Mouse (Mus musculus): ENCODE measurements at regions not wholly inside any gene's neighbourhood (a gene's known extent, or its start where the extent isn't known, plus 50 kb on each side); places are given as distances from the start of the nearest gene placed in this dataset.
A peak's percentile ranks its signal among the peaks of the same experiment; 100 is the strongest.

DNA sequence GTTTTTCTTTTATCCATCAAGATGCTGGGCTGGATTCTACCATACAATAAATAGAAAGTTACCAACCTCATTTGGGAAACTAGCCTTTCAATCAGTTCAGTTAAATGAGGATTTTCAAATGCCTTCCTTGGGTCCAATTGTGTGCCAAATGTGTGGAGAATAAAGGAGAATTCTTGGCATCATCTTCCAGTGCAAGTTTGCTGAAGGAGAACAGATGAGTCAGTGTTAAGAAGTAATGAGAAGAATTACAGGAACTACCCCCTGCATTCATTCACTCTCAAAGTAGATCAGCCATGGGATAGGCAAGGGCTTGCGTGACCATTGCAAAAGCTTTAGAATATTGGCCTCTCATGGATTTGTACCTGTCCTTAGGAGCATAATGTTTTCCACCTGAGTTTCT is 193.4 kb upstream of the Man1a start:
- H3K36me3 ChIP-seq (replicated peaks in 1 of 2; ENCODE audit: control insufficient read depth in 1 of 2, insufficient read depth in 1 of 2, low read length in 1 of 2): no peaks in the 10 kb centered on the region
- H3K9ac ChIP-seq (ENCODE audit: insufficient read depth, low read depth): no peak overlapping the region
- dilution Hi-C loops (cut with MboI; ENCODE audit: extremely low pct_ligation_motif_present, extremely low pct_unique_long_range_greater_than_20kb, low sequenced_read_pairs): no loop called here
- H3K27ac ChIP-seq (ENCODE audit: insufficient read depth, low read depth): no peak overlapping the region
- no peak overlapping the region for H3K4me3 ChIP-seq (replicated peaks in 1 of 3; ENCODE audit: low read depth in 2 of 3, low read length in 2 of 3, poor library complexity in 1 of 3)
- DNase-seq (ENCODE audit: extremely low read depth): no peak
- TF ChIP-seq MYC (IDR thresholded peaks at IDR 0.05; ENCODE audit: low read depth, low read length): no peak
- no peak for TF ChIP-seq KAT2A (IDR thresholded peaks at IDR 0.05; ENCODE audit: insufficient replicate concordance, low read length)
- TF ChIP-seq SMC3 (IDR thresholded peaks at IDR 0.05; ENCODE audit: low read depth, low read length): no peak
- in situ Hi-C loops (cut with MboI; ENCODE audit: low pct_ligation_motif_present, low pct_unique_long_range_greater_than_20kb, low sequenced_read_pairs): loop anchor here (25.0 kb wide), 1 partner anchor 407 kb away; no protein-coding TSS in a partner anchor
- no peaks in the 10 kb centered on the region for H3K79me2 ChIP-seq (replicated peaks; ENCODE audit: control insufficient read depth, extremely low read depth, insufficient read depth, poor library complexity, severe bottlenecking)
- H3K4me1 ChIP-seq (ENCODE audit: control insufficient read depth in 1 of 2, insufficient read depth in 2 of 2): 0 out of 4 replicates have a peak, but pooled peaks cover 0 to 3% of the 10 kb centered on the region in 2 experiments
- H3K4me2 ChIP-seq (ENCODE audit: insufficient read depth, low read depth, poor library complexity, severe bottlenecking): no peak overlapping the region
- H3K9me3 ChIP-seq (replicated peaks; ENCODE audit: low read length): no peaks in the 10 kb centered on the region
- H3K27me3 ChIP-seq (replicated peaks): no peaks in the 10 kb centered on the region

DNA sequence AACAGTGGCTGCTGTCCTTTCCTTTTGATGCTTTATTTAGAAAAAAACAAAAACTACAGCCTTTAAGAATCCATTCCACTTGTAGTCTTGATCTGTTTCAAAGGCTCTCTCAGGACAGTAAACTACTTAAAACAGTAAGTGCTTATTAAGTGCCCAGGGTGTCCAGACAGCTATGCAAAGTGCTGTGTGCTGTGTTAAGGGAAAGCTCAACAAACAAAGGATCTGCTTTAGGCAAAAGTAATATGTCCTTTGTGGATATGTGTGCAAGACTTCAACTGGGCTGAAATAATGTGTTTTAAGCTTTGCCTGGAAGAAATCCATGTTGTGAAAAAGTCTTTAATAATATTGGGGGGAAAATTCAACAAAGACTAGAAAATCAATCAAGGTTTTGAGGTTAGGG is 192.9 kb upstream of the Man1a start:
- Histone ChIP-seq H3K79me2 (replicated peaks; ENCODE audit: control insufficient read depth, extremely low read depth, insufficient read depth, poor library complexity, severe bottlenecking) (no peaks in the 10 kb centered on the region), H3K27me3 (replicated peaks) (no peaks in the 10 kb centered on the region), H3K4me3 (replicated peaks in 1 of 3; ENCODE audit: low read depth in 2 of 3, low read length in 2 of 3, poor library complexity in 1 of 3) (no peak overlapping the region), H3K9me3 (replicated peaks; ENCODE audit: low read length) (no peaks in the 10 kb centered on the region), H3K4me2 (ENCODE audit: insufficient read depth, low read depth, poor library complexity, severe bottlenecking) (no peak overlapping the region), H3K36me3 (replicated peaks in 1 of 2; ENCODE audit: control insufficient read depth in 1 of 2, insufficient read depth in 1 of 2, low read length in 1 of 2) (no peaks in the 10 kb centered on the region), H3K9ac (ENCODE audit: insufficient read depth, low read depth) (no peak overlapping the region), H3K4me1 (ENCODE audit: control insufficient read depth in 1 of 2, insufficient read depth in 2 of 2) (0 out of 4 replicates have a peak, but pooled peaks cover 0 to 3% of the 10 kb centered on the region in 2 experiments), H3K27ac (ENCODE audit: insufficient read depth, low read depth) (no peak overlapping the region)
- in situ Hi-C loops (cut with MboI; ENCODE audit: low pct_ligation_motif_present, low pct_unique_long_range_greater_than_20kb, low sequenced_read_pairs): loop anchor here (25.0 kb wide), 1 partner anchor 407 kb away; no protein-coding TSS in a partner anchor
- dilution Hi-C loops (cut with MboI; ENCODE audit: extremely low pct_ligation_motif_present, extremely low pct_unique_long_range_greater_than_20kb, low sequenced_read_pairs): no loop called here
- TF ChIP-seq MXI1 (IDR thresholded peaks at IDR 0.05; ENCODE audit: low read depth, low read length) (no peak), ZKSCAN1 (IDR thresholded peaks at IDR 0.05; ENCODE audit: borderline replicate concordance, low read depth, low read length) (no peak), NELFE (IDR thresholded peaks at IDR 0.05; ENCODE audit: low read depth, low read length) (no peak), JUN (IDR thresholded peaks at IDR 0.05; ENCODE audit: insufficient read depth, low read depth, low read length) (no peak), NRF1 (IDR thresholded peaks at IDR 0.05; ENCODE audit: low read depth, low read length) (no peak), TBP (conservative IDR thresholded peaks at IDR 0.05; ENCODE audit: low read depth, low read length) (no peak), RCOR1 (conservative IDR thresholded peaks at IDR 0.05; ENCODE audit: low read depth, low read length) (no peak), MAZ (IDR thresholded peaks at IDR 0.05; ENCODE audit: low read depth, low read length) (no peak)
- no peak for DNase-seq (ENCODE audit: extremely low read depth)

DNA sequence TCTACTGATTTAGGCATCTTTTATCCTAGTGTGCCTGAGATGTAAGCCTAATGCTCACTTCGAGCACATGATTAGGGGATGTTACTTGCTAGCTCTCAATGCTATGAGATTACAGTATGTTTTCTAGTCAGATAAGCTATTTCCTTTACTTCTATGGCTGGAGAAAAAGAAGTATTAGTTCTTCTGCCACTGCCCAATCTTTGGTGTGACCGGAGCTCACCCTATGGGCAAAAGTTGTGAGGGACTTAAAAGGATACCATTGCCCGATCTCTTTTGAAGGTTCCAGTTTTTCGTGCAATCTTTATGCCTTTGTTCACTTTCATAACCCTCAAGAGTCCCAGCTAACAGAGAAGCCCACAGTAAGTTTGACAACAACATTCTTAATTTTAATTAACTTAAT is 190.2 kb upstream of the Man1a start:
- no peaks in the 10 kb centered on the region for H3K4me1 ChIP-seq (ENCODE audit: control insufficient read depth in 1 of 2, insufficient read depth in 2 of 2)
- H3K27ac ChIP-seq (ENCODE audit: insufficient read depth, low read depth): no peak overlapping the region
- H3K4me2 ChIP-seq (ENCODE audit: insufficient read depth, low read depth, poor library complexity, severe bottlenecking): no peak overlapping the region
- TF ChIP-seq MEF2A (IDR thresholded peaks at IDR 0.05; ENCODE audit: borderline replicate concordance, low read depth, low read length) (no peak), USF2 (conservative IDR thresholded peaks at IDR 0.05; ENCODE audit: low read depth, low read length) (no peak), RAD21 (IDR thresholded peaks at IDR 0.05; ENCODE audit: low read depth, low read length) (peak; percentile 67), SMC3 (IDR thresholded peaks at IDR 0.05; ENCODE audit: low read depth, low read length) (peak; percentile 59), CTCF (conservative IDR thresholded peaks at IDR 0.05 in 1 of 2, IDR thresholded peaks at IDR 0.05 in 1 of 2; ENCODE audit: low read depth in 2 of 2, low read length in 2 of 2) (peak in 1 of 2 experiments; percentile 50; a peak in 2 of 4 replicates)
- no peak overlapping the region for H3K4me3 ChIP-seq (replicated peaks in 1 of 3; ENCODE audit: low read depth in 2 of 3, low read length in 2 of 3, poor library complexity in 1 of 3)
- DNase-seq (ENCODE audit: extremely low read depth): no peak
- no peaks in the 10 kb centered on the region for H3K27me3 ChIP-seq (replicated peaks)
- no peak overlapping the region for H3K9ac ChIP-seq (ENCODE audit: insufficient read depth, low read depth)
- no peaks in the 10 kb centered on the region for H3K79me2 ChIP-seq (replicated peaks; ENCODE audit: control insufficient read depth, extremely low read depth, insufficient read depth, poor library complexity, severe bottlenecking)
- in situ Hi-C loops (cut with MboI; ENCODE audit: low pct_ligation_motif_present, low pct_unique_long_range_greater_than_20kb, low sequenced_read_pairs) (loop anchor here (25.0 kb wide), 1 partner anchor 404 kb away; no protein-coding TSS in a partner anchor), dilution Hi-C loops (cut with MboI; ENCODE audit: extremely low pct_ligation_motif_present, extremely low pct_unique_long_range_greater_than_20kb, low sequenced_read_pairs) (no loop called here)
- no peaks in the 10 kb centered on the region for H3K36me3 ChIP-seq (replicated peaks in 1 of 2; ENCODE audit: control insufficient read depth in 1 of 2, insufficient read depth in 1 of 2, low read length in 1 of 2)
- H3K9me3 ChIP-seq (replicated peaks; ENCODE audit: low read length): no peaks in the 10 kb centered on the region
